Comparison of ENCODE assay signal across 17 mouse cellular contexts in genomic region chr8:35109506-35110217, GRCm38 (mm10).
DNase-seq lines count a peak whose midpoint lies in the region; ATAC-seq and TF ChIP-seq lines count a peak whose summit lies in the region.
"Had no signal": no experiment of that assay in that cellular context is flagged by ENCODE, and none has a peak within 500 bp of the region (broad histone marks: within the 10 kb centered on the region; RNA-seq: fewer than 3 reads in every experiment).

No protein-coding gene starts in this region.

- peak; percentile 10 to 16 for DNase-seq in heart, adult 18-20 months
- no peak for DNase-seq in heart, postnatal 25 days (ENCODE audit: low spot score)
- DNase-seq in testis, postnatal 14 days (ENCODE audit: low spot score): no peak
- no peak for DNase-seq in heart, postnatal 0 days (ENCODE audit: low spot score)
- no peak for DNase-seq in cerebellum, adult 8-10 months
- DNase-seq in layer of hippocampus, adult 2 months (ENCODE audit: low spot score in 2 of 2): no peak
- DNase-seq: cerebellum, adult 9-11 months; gastrocnemius, postnatal 25 days; kidney, postnatal 10 days; lung, embryonic 14.5 days; retina, postnatal 1 day; thymus, postnatal 36 days had no signal

- TF ChIP-seq EP300 in heart, postnatal 0 days (IDR thresholded peaks at IDR 0.05; ENCODE audit: low read depth): no peak

- no peak overlapping the region for H3K27ac ChIP-seq in testis, adult 2 months (ENCODE audit: control insufficient read depth, insufficient read depth, low read depth, low read length)
- peak overlapping the region; percentile 5 for H3K27ac ChIP-seq in heart, postnatal 0 days (ENCODE audit: low read depth)
- no peak overlapping the region for H3K27ac ChIP-seq in layer of hippocampus, adult 2 months
- H3K27ac ChIP-seq: hindbrain, embryonic 13.5 days had no signal

- no peak overlapping the region for H3K9ac ChIP-seq in heart, postnatal 0 days (replicated peaks; ENCODE audit: low read depth, low read length)
- H3K9ac ChIP-seq: hindbrain, embryonic 13.5 days; lung, embryonic 14.5 days had no signal

- no peak for TF ChIP-seq POLR2A in testis, adult 2 months (IDR thresholded peaks at IDR 0.05; ENCODE audit: control insufficient read depth, low read depth, low read length)

- TF ChIP-seq CTCF in testis, adult 2 months (IDR thresholded peaks at IDR 0.05; ENCODE audit: control insufficient read depth, insufficient read depth, insufficient replicate concordance, low read depth, low read length): no peak
- TF ChIP-seq CTCF in heart, postnatal 0 days (IDR thresholded peaks at IDR 0.05; ENCODE audit: low read depth): no peak
- TF ChIP-seq CTCF in layer of hippocampus, adult 2 months (conservative IDR thresholded peaks at IDR 0.05): no peak

- no peaks in the 10 kb centered on the region for H3K9me3 ChIP-seq in heart, postnatal 0 days (replicated peaks; ENCODE audit: control insufficient read depth, low read length)
- H3K9me3 ChIP-seq: hindbrain, embryonic 13.5 days had no signal

- intact Hi-C loops in heart, postnatal 25 days (cut with DNase I): no loop called here

- H3K4me2 ChIP-seq in heart, postnatal 0 days (ENCODE audit: low read depth, low read length): peak overlapping the region; percentile 28
- H3K4me2 ChIP-seq: hindbrain, embryonic 13.5 days; lung, embryonic 14.5 days had no signal

- no peaks in the 10 kb centered on the region for H3K27me3 ChIP-seq in testis, adult 2 months (ENCODE audit: control insufficient read depth, insufficient read depth, low read length)
- H3K27me3 ChIP-seq in heart, postnatal 0 days (ENCODE audit: control insufficient read depth, insufficient read depth, low read length): no peaks in the 10 kb centered on the region
- H3K27me3 ChIP-seq: hindbrain, embryonic 13.5 days had no signal

- WGBS in heart, postnatal 0 days: 66% methylated on average over 27 of the region's 27 CpGs

- peak overlapping the region; percentile 17 for H3K4me3 ChIP-seq in testis, adult 2 months (ENCODE audit: control insufficient read depth, low read depth, low read length)
- no peak overlapping the region for H3K4me3 ChIP-seq in heart, postnatal 0 days (ENCODE audit: low read depth, low read length)
- no peak overlapping the region for H3K4me3 ChIP-seq in layer of hippocampus, adult 2 months
- H3K4me3 ChIP-seq: erythroblast, embryonic 14.5 days; hindbrain, embryonic 13.5 days had no signal

- no peaks in the 10 kb centered on the region for H3K36me3 ChIP-seq in testis, adult 2 months (ENCODE audit: control insufficient read depth, insufficient read depth, low read length)
- no peaks in the 10 kb centered on the region for H3K36me3 ChIP-seq in heart, postnatal 0 days (replicated peaks; ENCODE audit: control insufficient read depth, insufficient read depth, low read length)
- H3K36me3 ChIP-seq: hindbrain, embryonic 13.5 days had no signal

- ATAC-seq in heart, postnatal 0 days (ENCODE audit: insufficient read depth, low read depth): no peak
- ATAC-seq: forebrain, embryonic 16.5 days; intestine, embryonic 16.5 days had no signal

- H3K4me1 ChIP-seq in testis, adult 2 months (ENCODE audit: control insufficient read depth, insufficient read depth, low read length): no peaks in the 10 kb centered on the region
- H3K4me1 ChIP-seq in heart, postnatal 0 days (ENCODE audit: control insufficient read depth, insufficient read depth): peaks cover 27% of the 10 kb centered on the region

Comparison
In these comparisons a context has a peak if more than half of its experiments do, and no peak if none do; other contexts are left out.
1. DNase-seq: peak in heart, adult 18-20 months (2 of 2); none in heart, postnatal 25 days (single experiment), testis, postnatal 14 days (single experiment), heart, postnatal 0 days (single experiment), cerebellum, adult 8-10 months (single experiment) and layer of hippocampus, adult 2 months (0 of 2).